Mouse (Mus musculus): Measurements from ENCODE around the gene Heatr5b.
"Not testable (repeated sequence)": the region's sequence is repeated elsewhere in the genome, so short reads cannot be mapped to it uniquely, and the experiment has no call there.

- TF ChIP-seq POLR2A, EP300 (IDR thresholded peaks at IDR 0.05; ENCODE audit: insufficient read depth, low read depth, low read length): not testable (repeated sequence)
Observed at GRCm38 (mm10) chr17:78788273-78788672, 46.9 kb downstream of the Heatr5b start.
